Mouse (Mus musculus): Measurements from ENCODE around the gene Krt76.

DNA sequence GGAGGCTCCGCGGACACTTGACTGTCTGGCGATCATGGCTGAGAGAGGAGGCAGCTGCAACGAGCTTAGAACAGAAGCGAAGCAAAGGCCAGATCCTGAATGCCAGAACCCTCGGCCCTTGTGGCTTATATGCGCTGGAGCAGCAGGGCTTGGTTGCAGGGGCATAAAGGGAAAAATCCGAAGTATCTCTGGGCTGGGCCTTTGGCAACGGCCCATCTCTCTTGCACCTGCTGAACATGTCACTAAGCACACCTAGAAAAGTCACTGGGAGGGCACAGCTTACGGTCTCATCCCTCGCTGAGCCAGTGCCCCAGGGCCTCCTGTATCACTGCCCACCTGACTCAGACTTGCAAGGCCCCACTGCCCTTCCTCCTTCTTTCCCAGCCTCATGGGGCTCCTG is 31.9 kb upstream of the Krt76 start, which contains the start of gene Krt4:
- TF ChIP-seq EP300 (IDR thresholded peaks at IDR 0.05; ENCODE audit: low read depth) (no peak), CTCF (IDR thresholded peaks at IDR 0.05; ENCODE audit: low read depth) (no peak)
